In genomic region chr6:31240051-31240450, GRCm38 (mm10) we compare ENCODE assay signal across 21 mouse cellular contexts.
DNase-seq lines count a peak whose midpoint lies in the region; ATAC-seq lines count a peak whose summit lies in the region.
"Had no signal": no experiment of that assay in that cellular context is flagged by ENCODE, and none has a peak within 500 bp of the region (broad histone marks: within the 10 kb centered on the region; RNA-seq: fewer than 3 reads in every experiment).

No protein-coding gene starts in this region.

- H3K4me3 ChIP-seq in heart, embryonic 11.5 days (ENCODE audit: low read depth, low read length) = no peak overlapping the region
- H3K4me3 ChIP-seq: embryonic facial prominence, embryonic 12.5 days; forebrain, embryonic 10.5 days; hindbrain, embryonic 10.5 days; limb, embryonic 10.5 days; midbrain, embryonic 13.5 days had no signal

- H3K27me3 ChIP-seq in heart, embryonic 11.5 days (ENCODE audit: control insufficient read depth, insufficient read depth, low read length) = no peaks in the 10 kb centered on the region
- H3K27me3 ChIP-seq: midbrain, embryonic 13.5 days had no signal

- H3K9ac ChIP-seq in heart, embryonic 11.5 days (ENCODE audit: low read depth, low read length) = no peak overlapping the region
- H3K9ac ChIP-seq: embryonic facial prominence, embryonic 12.5 days; liver, embryonic 14.5 days; midbrain, embryonic 13.5 days had no signal

- no peak for ATAC-seq in heart, embryonic 11.5 days (replicated peaks; ENCODE audit: insufficient number of reproducible peaks, low FRiP score, low TSS enrichment)
- peak; percentile 75 to 97 for ATAC-seq in hematopoietic stem cell, adult 5-6 weeks (replicated peaks in 1 of 2; ENCODE audit: insufficient read depth in 1 of 2, low FRiP score in 2 of 2, low TSS enrichment in 1 of 2, low read depth in 1 of 2, poor library complexity in 2 of 2, severe bottlenecking in 2 of 2)
- ATAC-seq: intestine, postnatal 0 days; midbrain, embryonic 13.5 days had no signal

- H3K4me1 ChIP-seq in heart, embryonic 11.5 days (ENCODE audit: control insufficient read depth, insufficient read depth, low read length) = 0 out of 2 replicates have a peak, but pooled peaks cover 3% of the 10 kb centered on the region
- H3K4me1 ChIP-seq: embryonic facial prominence, embryonic 12.5 days; forebrain, embryonic 10.5 days; hindbrain, embryonic 10.5 days; midbrain, embryonic 13.5 days had no signal

- no peaks in the 10 kb centered on the region for H3K9me3 ChIP-seq in heart, embryonic 11.5 days (replicated peaks; ENCODE audit: control insufficient read depth, low read length)
- H3K9me3 ChIP-seq: embryonic facial prominence, embryonic 12.5 days; forebrain, embryonic 10.5 days; hindbrain, embryonic 10.5 days; limb, embryonic 10.5 days; midbrain, embryonic 13.5 days had no signal

- H3K4me2 ChIP-seq in heart, embryonic 11.5 days = peak overlapping the region; percentile 12; the same call in 1 of the 2 replicates
- H3K4me2 ChIP-seq: embryonic facial prominence, embryonic 12.5 days; midbrain, embryonic 13.5 days had no signal

- no peaks in the 10 kb centered on the region for H3K36me3 ChIP-seq in heart, embryonic 11.5 days (ENCODE audit: control insufficient read depth, insufficient read depth, low read length)
- H3K36me3 ChIP-seq: embryonic facial prominence, embryonic 12.5 days; forebrain, embryonic 10.5 days; hindbrain, embryonic 10.5 days; limb, embryonic 10.5 days; midbrain, embryonic 13.5 days had no signal

- intact Hi-C loops in heart, postnatal 14 days (cut with DNase I) = no loop called here

- 5% methylated on average over 9 of the region's 9 CpGs for WGBS in heart, embryonic 11.5 days (ENCODE audit: insufficient replicate concordance)

- DNase-seq in heart, postnatal 14 days = no peak
- peak; percentile 45 for DNase-seq in thymus, postnatal 0 days (ENCODE audit: low spot score)
- DNase-seq in thymus, postnatal 10 days (ENCODE audit: low spot score in 2 of 2) = no peak
- peak; percentile 20 for DNase-seq in thymus, postnatal 14 days
- DNase-seq in ovary, postnatal 36 days (ENCODE audit: low spot score) = no peak
- no peak for DNase-seq in cerebellum, postnatal 4 days (ENCODE audit: low spot score in 2 of 2)
- DNase-seq: adrenal gland, adult 2 months; cerebellum, adult 18-20 months; heart, adult 18-20 months; kidney, postnatal 36 days; layer of hippocampus, postnatal 36 days had no signal

- no peak overlapping the region for H3K27ac ChIP-seq in heart, embryonic 11.5 days (ENCODE audit: low read depth, low read length)
- H3K27ac ChIP-seq: embryonic facial prominence, embryonic 12.5 days; forebrain, embryonic 10.5 days; hindbrain, embryonic 10.5 days; limb, embryonic 10.5 days; liver, embryonic 14.5 days; midbrain, embryonic 13.5 days; stomach, postnatal 0 days had no signal

Comparison
In these comparisons a context has a peak if more than half of its experiments do, and no peak if none do; other contexts are left out.
1. DNase-seq: peak in thymus, postnatal 0 days (single experiment) and thymus, postnatal 14 days (single experiment); none in heart, postnatal 14 days (0 of 2), thymus, postnatal 10 days (0 of 2), ovary, postnatal 36 days (single experiment) and cerebellum, postnatal 4 days (0 of 2).